Mouse (Mus musculus): ENCODE data around the gene Gbp2. TPM values are rescaled to one million over a fixed set of nuclear protein-coding genes. Genes with fewer than 3 reads are reported as not detected.

The Gbp2 gene
- total and polyA plus RNA-seq, 3 experiments = 22.5 to 48.4 (median 36.5) TPM

- dilution Hi-C loops (cut with MboI; ENCODE audit: extremely low pct_ligation_motif_present, extremely low pct_unique_long_range_greater_than_20kb, low sequenced_read_pairs) = no loop called here
- Histone ChIP-seq H3K4me2 (ENCODE audit: insufficient read depth, low read depth, poor library complexity, severe bottlenecking) (no peak overlapping the region), H3K9me3 (replicated peaks; ENCODE audit: low read length) (no peaks in the 10 kb centered on the region), H3K36me3 (replicated peaks in 1 of 2; ENCODE audit: control insufficient read depth in 1 of 2, insufficient read depth in 1 of 2, low read length in 1 of 2) (no peaks in the 10 kb centered on the region), H3K4me3 (replicated peaks in 1 of 3; ENCODE audit: low read depth in 2 of 3, low read length in 2 of 3, poor library complexity in 1 of 3) (no peak overlapping the region), H3K4me1 (ENCODE audit: control insufficient read depth in 1 of 2, insufficient read depth in 2 of 2) (peaks cover 12 to 31% of the 10 kb centered on the region in 2 experiments), H3K79me2 (replicated peaks; ENCODE audit: control insufficient read depth, extremely low read depth, insufficient read depth, poor library complexity, severe bottlenecking) (no peaks in the 10 kb centered on the region), H3K27ac (ENCODE audit: insufficient read depth, low read depth) (no peak overlapping the region), H3K27me3 (replicated peaks) (no peaks in the 10 kb centered on the region), H3K9ac (ENCODE audit: insufficient read depth, low read depth) (no peak overlapping the region)
- DNase-seq (ENCODE audit: extremely low read depth) = no peak
- in situ Hi-C loops (cut with MboI; ENCODE audit: low pct_ligation_motif_present, low pct_unique_long_range_greater_than_20kb, low sequenced_read_pairs) = no loop called here
- TF ChIP-seq BHLHE40 (IDR thresholded peaks at IDR 0.05; ENCODE audit: low read depth, low read length) (no peak), USF1 (IDR thresholded peaks at IDR 0.05; ENCODE audit: low read depth, low read length) (no peak)
Observed at GRCm38 (mm10) chr3:142587386-142587785, 33.0 kb upstream of the Gbp2 start.

DNA sequence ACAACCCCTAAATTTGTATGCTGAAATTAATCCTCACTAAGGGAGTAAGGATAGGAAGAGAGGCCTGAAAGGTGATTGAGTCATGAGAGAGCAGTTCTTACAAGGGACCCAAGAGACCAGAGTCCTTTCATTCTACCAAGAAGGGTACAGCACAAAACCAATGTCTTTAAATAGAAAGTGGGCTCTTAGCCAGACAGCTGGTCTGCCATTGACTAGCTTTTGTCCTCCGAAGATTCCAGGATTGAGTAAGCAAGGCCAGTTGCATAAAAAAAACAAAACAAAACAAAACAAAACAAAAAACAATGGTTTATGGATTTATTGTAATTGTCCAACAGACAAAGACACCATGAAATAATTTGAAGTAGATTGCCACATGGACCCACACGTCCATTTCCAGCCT lies 31.5 kb upstream of the Gbp2 start:
- Histone ChIP-seq H3K79me2 (replicated peaks; ENCODE audit: control insufficient read depth, extremely low read depth, insufficient read depth, poor library complexity, severe bottlenecking) (no peaks in the 10 kb centered on the region), H3K9ac (ENCODE audit: insufficient read depth, low read depth) (no peak overlapping the region), H3K27me3 (replicated peaks) (no peaks in the 10 kb centered on the region), H3K4me1 (ENCODE audit: control insufficient read depth in 1 of 2, insufficient read depth in 2 of 2) (peaks cover 10 to 31% of the 10 kb centered on the region in 2 experiments), H3K9me3 (replicated peaks; ENCODE audit: low read length) (peaks cover 3% of the 10 kb centered on the region), H3K4me2 (ENCODE audit: insufficient read depth, low read depth, poor library complexity, severe bottlenecking) (peak overlapping the region; percentile 7; the same call in 1 of the 2 replicates), H3K4me3 (replicated peaks in 1 of 3; ENCODE audit: low read depth in 2 of 3, low read length in 2 of 3, poor library complexity in 1 of 3) (no peak overlapping the region), H3K27ac (ENCODE audit: insufficient read depth, low read depth) (no peak overlapping the region), H3K36me3 (replicated peaks in 1 of 2; ENCODE audit: control insufficient read depth in 1 of 2, insufficient read depth in 1 of 2, low read length in 1 of 2) (no peaks in the 10 kb centered on the region)
- TF ChIP-seq HCFC1 (IDR thresholded peaks at IDR 0.05; ENCODE audit: low read depth, low read length) (no peak), JUND (conservative IDR thresholded peaks at IDR 0.05; ENCODE audit: low read depth, low read length) (no peak), EP300 (IDR thresholded peaks at IDR 0.05; ENCODE audit: low read length) (0 out of 2 replicates have a peak, but pooled peaks have one; percentile 38), PAX5 (IDR thresholded peaks at IDR 0.05; ENCODE audit: low read length) (no peak), ETS1 (conservative IDR thresholded peaks at IDR 0.05; ENCODE audit: low read depth, low read length) (0 out of 2 replicates have a peak, but pooled peaks have one; percentile 30), MEF2A (IDR thresholded peaks at IDR 0.05; ENCODE audit: borderline replicate concordance, low read depth, low read length) (peak; percentile 14; the same call in 1 of the 2 replicates), IRF4 (IDR thresholded peaks at IDR 0.05; ENCODE audit: low read depth, low read length) (peak; percentile 62; the same call in 1 of the 2 replicates)
- in situ Hi-C loops (cut with MboI; ENCODE audit: low pct_ligation_motif_present, low pct_unique_long_range_greater_than_20kb, low sequenced_read_pairs) (no loop called here), dilution Hi-C loops (cut with MboI; ENCODE audit: extremely low pct_ligation_motif_present, extremely low pct_unique_long_range_greater_than_20kb, low sequenced_read_pairs) (no loop called here)
- DNase-seq (ENCODE audit: extremely low read depth) = no peak

GRCm38 (mm10) chr3:142590431-142591067 lies 29.9 kb upstream of the Gbp2 start:
- DNase-seq (ENCODE audit: extremely low read depth) = peak; percentile 67
- Histone ChIP-seq H3K4me2 (ENCODE audit: insufficient read depth, low read depth, poor library complexity, severe bottlenecking) (peak overlapping the region; percentile 42), H3K27me3 (replicated peaks) (no peaks in the 10 kb centered on the region), H3K27ac (ENCODE audit: insufficient read depth, low read depth) (no peak overlapping the region), H3K9ac (ENCODE audit: insufficient read depth, low read depth) (no peak overlapping the region), H3K36me3 (replicated peaks in 1 of 2; ENCODE audit: control insufficient read depth in 1 of 2, insufficient read depth in 1 of 2, low read length in 1 of 2) (no peaks in the 10 kb centered on the region), H3K4me3 (replicated peaks in 1 of 3; ENCODE audit: low read depth in 2 of 3, low read length in 2 of 3, poor library complexity in 1 of 3) (no peak overlapping the region), H3K79me2 (replicated peaks; ENCODE audit: control insufficient read depth, extremely low read depth, insufficient read depth, poor library complexity, severe bottlenecking) (no peaks in the 10 kb centered on the region), H3K4me1 (ENCODE audit: control insufficient read depth in 1 of 2, insufficient read depth in 2 of 2) (peaks cover 10 to 43% of the 10 kb centered on the region in 2 experiments), H3K9me3 (replicated peaks; ENCODE audit: low read length) (peaks cover 3% of the 10 kb centered on the region)
- in situ Hi-C loops (cut with MboI; ENCODE audit: low pct_ligation_motif_present, low pct_unique_long_range_greater_than_20kb, low sequenced_read_pairs) = no loop called here
- dilution Hi-C loops (cut with MboI; ENCODE audit: extremely low pct_ligation_motif_present, extremely low pct_unique_long_range_greater_than_20kb, low sequenced_read_pairs) = no loop called here
- TF ChIP-seq CHD2 (IDR thresholded peaks at IDR 0.05; ENCODE audit: low read length) (no peak), USF2 (conservative IDR thresholded peaks at IDR 0.05; ENCODE audit: low read depth, low read length) (no peak; the same call in 1 of the 2 replicates), MEF2A (IDR thresholded peaks at IDR 0.05; ENCODE audit: borderline replicate concordance, low read depth, low read length) (0 out of 2 replicates have a peak, but pooled peaks have one; percentile 13), RAD21 (IDR thresholded peaks at IDR 0.05; ENCODE audit: low read depth, low read length) (no peak), ZNF384 (IDR thresholded peaks at IDR 0.05; ENCODE audit: low read depth, low read length) (no peak), E2F4 (IDR thresholded peaks at IDR 0.05; ENCODE audit: insufficient replicate concordance, low read depth, low read length) (no peak), SIN3A (IDR thresholded peaks at IDR 0.05; ENCODE audit: low read length) (peak; percentile 53; the same call in 1 of the 2 replicates), UBTF (IDR thresholded peaks at IDR 0.05; ENCODE audit: low read depth, low read length) (no peak), USF1 (IDR thresholded peaks at IDR 0.05; ENCODE audit: low read depth, low read length) (no peak), MAFK (IDR thresholded peaks at IDR 0.05; ENCODE audit: insufficient replicate concordance, low read length) (peak; percentile 91), POLR2AphosphoS2 (IDR thresholded peaks at IDR 0.05; ENCODE audit: low read depth, low read length) (no peak), ZMIZ1 (IDR thresholded peaks at IDR 0.05; ENCODE audit: low read depth, low read length) (no peak), MYC (IDR thresholded peaks at IDR 0.05; ENCODE audit: low read depth, low read length) (peak; percentile 73), PAX5 (IDR thresholded peaks at IDR 0.05; ENCODE audit: low read length) (no peak), JUN (IDR thresholded peaks at IDR 0.05; ENCODE audit: insufficient read depth, low read depth, low read length) (no peak), IRF4 (IDR thresholded peaks at IDR 0.05; ENCODE audit: low read depth, low read length) (peak; percentile 85), MAZ (IDR thresholded peaks at IDR 0.05; ENCODE audit: low read depth, low read length) (no peak), NELFE (IDR thresholded peaks at IDR 0.05; ENCODE audit: low read depth, low read length) (no peak), SMC3 (IDR thresholded peaks at IDR 0.05; ENCODE audit: low read depth, low read length) (no peak)

All from CH12.LX (cell line).